Mouse (Mus musculus) C2C12 (cell line): Measurements from ENCODE around the gene Rnase10.

Source experiments
- CEBPB ChIP-seq: IDR thresholded peaks from one replicate; pipeline ENCODE4 v1.6.1; 2011; ENCODE audit warnings: low read depth, mild to moderate bottlenecking, control low read depth, moderate library complexity
- CTCF ChIP-seq: IDR thresholded peaks from one replicate; pipeline ENCODE4 v1.5.1; 2011; ENCODE audit not compliant: control insufficient read depth, insufficient read depth, insufficient read length
- MAX ChIP-seq: IDR thresholded peaks from one replicate; pipeline ENCODE4 v1.6.1; 2011; ENCODE audit warnings: mild to moderate bottlenecking, control low read depth
- MYOD1 ChIP-seq: IDR thresholded peaks from one replicate; pipeline ENCODE4 v1.6.1; 2011; ENCODE audit warnings: low read depth; ENCODE audit not compliant: control insufficient read depth, insufficient read length
- MYOG ChIP-seq: IDR thresholded peaks from one replicate; pipeline ENCODE4 v1.6.1; 2011; ENCODE audit not compliant: control insufficient read depth, insufficient read length; ENCODE audit errors: extremely low read depth
- USF1 ChIP-seq: IDR thresholded peaks from one replicate; pipeline ENCODE4 v1.6.1; 2011; ENCODE audit warnings: low read depth, mild to moderate bottlenecking, control low read depth, moderate library complexity

- TF ChIP-seq CTCF: no peak
- no peak for TF ChIP-seq MAX
- TF ChIP-seq CEBPB: no peak
- TF ChIP-seq MYOD1: no peak
- no peak for TF ChIP-seq MYOG
- TF ChIP-seq USF1: no peak
Measured at GRCm38 (mm10) chr14:51023457-51023856, 15.9 kb downstream of the Rnase10 start.
